Mouse (Mus musculus): ENCODE results near the gene Ttll10. TPM values are rescaled to one million over a fixed set of nuclear protein-coding genes. Genes with fewer than 3 reads are reported as not detected.
A peak's percentile ranks its signal among the peaks of the same experiment; 100 is the strongest.

The Ttll10 gene
- not detected in 2 replicates for total RNA-seq (2014; rRNA removed)
- polyA plus RNA-seq (2015; fragmentation: Nextera tagmentation; extraction: Ambion mirVana): 0.06 TPM in 1 of 2 replicates, not detected in the other

DNA sequence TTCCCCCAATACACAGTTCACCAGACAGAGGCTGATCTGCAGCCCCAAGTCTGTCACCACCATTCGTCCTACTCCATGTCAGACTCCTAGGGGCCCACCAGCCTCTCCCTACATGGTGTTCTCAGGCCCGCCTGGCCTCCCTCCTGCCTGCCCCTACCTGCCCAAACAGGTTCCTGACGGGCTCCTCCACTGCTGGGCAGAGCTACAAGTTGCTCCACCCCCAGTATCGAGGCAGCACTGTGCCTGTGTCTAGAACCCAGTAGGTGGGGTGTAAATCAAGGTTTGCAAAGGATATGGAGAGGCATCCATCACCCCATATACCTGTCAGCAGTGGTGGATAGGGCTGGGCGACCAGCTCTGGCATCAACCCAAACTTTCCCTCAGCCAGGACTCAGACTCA is at the start of gene Ttll10:
TSS of gene Ttll10 (minus strand) at position 154 of the 400 bp plus-strand sequence.
- H3K36me3 ChIP-seq (ENCODE audit: insufficient read depth): no peaks in the 10 kb centered on the region
- no peaks in the 10 kb centered on the region for H3K9me3 ChIP-seq (ENCODE audit: low read length)
- H3K27me3 ChIP-seq (ENCODE audit: insufficient read depth, low read length): no peaks in the 10 kb centered on the region
- DNase-seq: no peak
- no peak within 1 kb of the TSS for H3K4me2 ChIP-seq (ENCODE audit: low read depth)
- H3K4me3 ChIP-seq (ENCODE audit: low read depth, low read length): no peak within 1 kb of the TSS
- no peak within 1 kb of the TSS for H3K27ac ChIP-seq (ENCODE audit: low read depth, low read length)
- TF ChIP-seq CTCF (IDR thresholded peaks at IDR 0.05; ENCODE audit: low read depth): no peak
- H3K4me1 ChIP-seq (ENCODE audit: insufficient read depth): no peaks in the 10 kb centered on the region
- WGBS: 50% methylated on average over 5 of the region's 5 CpGs
- no peak for ATAC-seq
- H3K9ac ChIP-seq: no peak within 1 kb of the TSS

- no peak for DNase-seq
Measured at GRCm38 (mm10) chr4:156103342-156103741, 44.1 kb upstream of the Ttll10 start.

DNA sequence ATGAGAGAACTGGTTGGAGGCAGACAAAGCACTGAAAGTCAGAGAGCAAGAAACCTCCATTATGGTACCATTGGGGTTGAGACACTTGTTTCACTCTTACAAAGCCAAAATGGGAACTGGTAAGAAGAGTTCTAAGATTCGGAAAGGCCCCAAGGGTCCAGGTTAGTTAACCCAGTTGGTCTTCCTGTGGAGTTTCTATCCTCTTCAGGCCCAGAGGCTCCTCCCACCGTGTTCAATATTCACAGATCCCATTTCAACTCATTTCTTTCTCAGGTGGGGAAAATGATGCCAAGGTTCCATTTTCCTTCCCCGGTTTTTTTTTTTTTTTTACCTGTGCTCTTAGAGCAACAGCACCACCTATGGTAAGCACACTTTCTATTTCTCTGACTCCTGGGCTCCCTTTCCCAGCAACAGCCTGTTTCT is 42.3 kb upstream of the Ttll10 start:
- Histone ChIP-seq H3K4me3 (ENCODE audit: low read depth, low read length) (no peak overlapping the region), H3K36me3 (ENCODE audit: insufficient read depth) (no peaks in the 10 kb centered on the region), H3K4me1 (ENCODE audit: insufficient read depth) (no peaks in the 10 kb centered on the region), H3K9ac (no peak overlapping the region), H3K27me3 (ENCODE audit: insufficient read depth, low read length) (no peaks in the 10 kb centered on the region), H3K27ac (ENCODE audit: low read depth, low read length) (no peak overlapping the region), H3K4me2 (ENCODE audit: low read depth) (no peak overlapping the region), H3K9me3 (ENCODE audit: low read length) (no peaks in the 10 kb centered on the region)
- no peak for ATAC-seq
- peak; percentile 19; the same call in 1 of the 2 replicates for TF ChIP-seq CTCF (IDR thresholded peaks at IDR 0.05; ENCODE audit: low read depth)
- 40% methylated on average over 3 of the region's 3 CpGs for WGBS
- DNase-seq: no peak

More at GRCm38 (mm10) chr4:156103342-156103741, 44.1 kb upstream of the Ttll10 start:
- Histone ChIP-seq H3K4me3 (ENCODE audit: low read depth, low read length) (no peak overlapping the region), H3K4me2 (ENCODE audit: low read depth) (no peak overlapping the region), H3K27me3 (ENCODE audit: insufficient read depth, low read length) (no peaks in the 10 kb centered on the region), H3K27ac (ENCODE audit: low read depth, low read length) (no peak overlapping the region), H3K4me1 (ENCODE audit: insufficient read depth) (no peaks in the 10 kb centered on the region), H3K9me3 (ENCODE audit: low read length) (no peaks in the 10 kb centered on the region), H3K36me3 (ENCODE audit: insufficient read depth) (no peaks in the 10 kb centered on the region), H3K9ac (no peak overlapping the region)
- WGBS: 90% methylated on average over 4 of the region's 4 CpGs
- no peak for TF ChIP-seq CTCF (IDR thresholded peaks at IDR 0.05; ENCODE audit: low read depth)
- no peak for ATAC-seq

DNA sequence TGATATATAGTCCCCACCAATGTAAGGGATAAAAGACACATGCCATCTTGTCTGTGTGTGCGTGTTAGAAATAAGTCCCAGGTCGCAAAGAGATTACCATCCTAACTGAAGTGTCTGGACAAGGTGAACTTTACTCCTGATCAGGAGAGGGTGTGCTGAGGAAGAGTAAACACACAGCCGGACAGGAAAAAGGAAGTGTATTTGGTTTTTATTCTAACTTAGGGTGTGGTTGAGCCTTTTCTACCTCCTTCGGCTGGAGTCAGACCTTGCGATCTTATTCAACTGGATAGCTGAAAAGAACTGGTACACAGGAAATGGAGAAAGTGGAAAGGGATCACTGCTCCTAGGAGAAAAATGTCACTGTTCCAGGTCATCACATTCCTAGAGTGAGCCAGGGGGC is 41.3 kb upstream of the Ttll10 start:
- Histone ChIP-seq H3K9ac (no peak overlapping the region), H3K4me3 (ENCODE audit: low read depth, low read length) (no peak overlapping the region), H3K9me3 (ENCODE audit: low read length) (no peaks in the 10 kb centered on the region), H3K4me2 (ENCODE audit: low read depth) (no peak overlapping the region), H3K4me1 (ENCODE audit: insufficient read depth) (no peaks in the 10 kb centered on the region), H3K27me3 (ENCODE audit: insufficient read depth, low read length) (no peaks in the 10 kb centered on the region), H3K36me3 (ENCODE audit: insufficient read depth) (no peaks in the 10 kb centered on the region), H3K27ac (ENCODE audit: low read depth, low read length) (no peak overlapping the region)
- ATAC-seq: no peak
- no peak for DNase-seq
- 93% methylated on average over 5 of the region's 5 CpGs for WGBS
- no peak for TF ChIP-seq CTCF (IDR thresholded peaks at IDR 0.05; ENCODE audit: low read depth)

- no peak for ATAC-seq
- WGBS: 72% methylated on average over 6 of the region's 6 CpGs
- Histone ChIP-seq H3K4me1 (ENCODE audit: insufficient read depth) (no peaks in the 10 kb centered on the region), H3K4me2 (ENCODE audit: low read depth) (no peak overlapping the region), H3K36me3 (ENCODE audit: insufficient read depth) (no peaks in the 10 kb centered on the region), H3K9ac (no peak overlapping the region), H3K9me3 (ENCODE audit: low read length) (no peaks in the 10 kb centered on the region), H3K4me3 (ENCODE audit: low read depth, low read length) (no peak overlapping the region), H3K27ac (ENCODE audit: low read depth, low read length) (no peak overlapping the region), H3K27me3 (ENCODE audit: insufficient read depth, low read length) (no peaks in the 10 kb centered on the region)
- DNase-seq: no peak
- no peak for TF ChIP-seq CTCF (IDR thresholded peaks at IDR 0.05; ENCODE audit: low read depth)
Measured at GRCm38 (mm10) chr4:156099427-156099826, 40.2 kb upstream of the Ttll10 start.

DNA sequence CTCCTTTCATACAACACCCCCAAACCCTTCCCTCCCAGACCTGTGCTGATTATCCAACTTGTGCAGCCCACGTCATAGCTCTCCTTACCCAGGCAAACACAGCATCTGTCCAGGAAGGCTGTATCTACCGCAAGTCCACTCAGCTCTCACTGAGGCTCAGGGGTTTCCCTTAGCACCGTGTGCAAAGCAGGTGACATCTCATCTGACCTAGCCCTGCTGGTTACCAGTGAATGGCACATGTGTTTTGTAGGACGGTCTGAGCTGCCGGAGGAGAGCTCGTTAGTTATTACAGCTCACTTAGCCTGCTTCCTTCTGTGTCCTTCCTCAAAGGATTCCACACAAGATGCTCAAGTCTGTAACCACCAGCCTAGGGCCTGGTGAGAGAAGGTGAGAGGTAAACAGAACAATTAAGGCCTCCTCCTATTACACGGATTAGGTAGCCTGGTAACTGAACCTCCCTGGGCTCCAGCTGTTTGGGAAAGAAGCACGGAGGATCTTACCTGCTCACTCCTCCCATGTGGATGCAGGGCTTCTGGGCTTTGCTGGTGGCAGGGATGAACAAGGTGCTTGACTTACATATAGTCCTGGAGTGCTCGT is 38.7 kb upstream of the Ttll10 start:
- H3K36me3 ChIP-seq (ENCODE audit: insufficient read depth): no peaks in the 10 kb centered on the region
- no peak for ATAC-seq
- WGBS: 44% methylated on average over 9 of the region's 9 CpGs
- H3K9me3 ChIP-seq (ENCODE audit: low read length): no peaks in the 10 kb centered on the region
- no peak overlapping the region for H3K4me3 ChIP-seq (ENCODE audit: low read depth, low read length)
- no peak overlapping the region for H3K27ac ChIP-seq (ENCODE audit: low read depth, low read length)
- no peaks in the 10 kb centered on the region for H3K27me3 ChIP-seq (ENCODE audit: insufficient read depth, low read length)
- no peak for TF ChIP-seq CTCF (IDR thresholded peaks at IDR 0.05; ENCODE audit: low read depth)
- no peak overlapping the region for H3K4me2 ChIP-seq (ENCODE audit: low read depth)
- no peak for DNase-seq
- no peak overlapping the region for H3K9ac ChIP-seq
- H3K4me1 ChIP-seq (ENCODE audit: insufficient read depth): no peaks in the 10 kb centered on the region

- TF ChIP-seq CTCF (IDR thresholded peaks at IDR 0.05; ENCODE audit: low read depth): no peak
- ATAC-seq: no peak
- Histone ChIP-seq H3K36me3 (ENCODE audit: insufficient read depth) (no peaks in the 10 kb centered on the region), H3K9ac (no peak overlapping the region), H3K9me3 (ENCODE audit: low read length) (no peaks in the 10 kb centered on the region), H3K4me3 (ENCODE audit: low read depth, low read length) (no peak overlapping the region), H3K4me1 (ENCODE audit: insufficient read depth) (no peaks in the 10 kb centered on the region), H3K27ac (ENCODE audit: low read depth, low read length) (no peak overlapping the region), H3K27me3 (ENCODE audit: insufficient read depth, low read length) (no peaks in the 10 kb centered on the region), H3K4me2 (ENCODE audit: low read depth) (no peak overlapping the region)
- 98% methylated on average over 1 of the region's 1 CpGs for WGBS
- DNase-seq: no peak
Measured at GRCm38 (mm10) chr4:156096191-156096590, 37.0 kb upstream of the Ttll10 start.

Data from forebrain, postnatal 0 days (tissue).